ENCODE assay signal across 8 mouse cellular contexts in genomic region chrX:99550057-99550760, GRCm38 (mm10).
DNase-seq lines count a peak whose midpoint lies in the region; ATAC-seq and TF ChIP-seq lines count a peak whose summit lies in the region.

No protein-coding gene starts in this region.

- no peaks in the 10 kb centered on the region for H3K9me3 ChIP-seq in heart, embryonic 14.5 days (ENCODE audit: control insufficient read depth, low read length)
- H3K9me3 ChIP-seq in stomach, embryonic 14.5 days (ENCODE audit: control insufficient read depth, low read depth, low read length) = no peaks in the 10 kb centered on the region
- no peaks in the 10 kb centered on the region for H3K9me3 ChIP-seq in stomach, postnatal 0 days (ENCODE audit: control insufficient read depth, low read length)
- H3K9me3 ChIP-seq in limb, embryonic 14.5 days (ENCODE audit: control insufficient read depth, low read length) = no peaks in the 10 kb centered on the region

- no peak overlapping the region for H3K4me2 ChIP-seq in heart, embryonic 14.5 days (ENCODE audit: low read length)
- no peak overlapping the region for H3K4me2 ChIP-seq in stomach, embryonic 14.5 days (replicated peaks; ENCODE audit: low read depth, low read length)
- H3K4me2 ChIP-seq in stomach, postnatal 0 days (replicated peaks; ENCODE audit: low read depth) = no peak overlapping the region
- H3K4me2 ChIP-seq in limb, embryonic 14.5 days (replicated peaks; ENCODE audit: low read depth, low read length, severe bottlenecking) = no peak overlapping the region

- no peak overlapping the region for H3K27ac ChIP-seq in heart, embryonic 14.5 days (replicated peaks in 1 of 2; ENCODE audit: control insufficient read depth in 1 of 2, insufficient read depth in 1 of 2, low read depth in 2 of 2, low read length in 2 of 2)
- peak overlapping the region; percentile 33; the same call in 1 of the 2 replicates for H3K27ac ChIP-seq in stomach, embryonic 14.5 days (ENCODE audit: low read length)
- no peak overlapping the region for H3K27ac ChIP-seq in stomach, postnatal 0 days (replicated peaks)
- peak overlapping the region; percentile 26; the same call in 1 of the 2 replicates for H3K27ac ChIP-seq in limb, embryonic 14.5 days (replicated peaks; ENCODE audit: low read depth, low read length)

- no peak for TF ChIP-seq POLR2A in limb, embryonic 14.5 days (IDR thresholded peaks at IDR 0.05; ENCODE audit: borderline replicate concordance, extremely low read depth, insufficient read depth, insufficient read length)

- H3K4me1 ChIP-seq in heart, embryonic 14.5 days (ENCODE audit: control insufficient read depth in 2 of 2, insufficient read depth in 2 of 2, low read length in 2 of 2) = peaks cover 7 to 13% of the 10 kb centered on the region in 2 experiments
- peaks cover 10% of the 10 kb centered on the region for H3K4me1 ChIP-seq in stomach, embryonic 14.5 days (ENCODE audit: control insufficient read depth, insufficient read depth, low read length)
- H3K4me1 ChIP-seq in stomach, postnatal 0 days (replicated peaks; ENCODE audit: control insufficient read depth, insufficient read depth) = no peaks in the 10 kb centered on the region
- peaks cover 20% of the 10 kb centered on the region for H3K4me1 ChIP-seq in limb, embryonic 14.5 days (ENCODE audit: control insufficient read depth, insufficient read depth, low read length)

- no peak for TF ChIP-seq CTCF in stomach, postnatal 0 days (IDR thresholded peaks at IDR 0.05; ENCODE audit: low read depth)

- TF ChIP-seq EP300 in stomach, postnatal 0 days (optimal IDR thresholded peaks at IDR 0.05) = no peak

- H3K9ac ChIP-seq in heart, embryonic 14.5 days (ENCODE audit: low read length) = no peak overlapping the region
- H3K9ac ChIP-seq in stomach, embryonic 14.5 days (replicated peaks; ENCODE audit: low read depth, low read length) = no peak overlapping the region
- H3K9ac ChIP-seq in stomach, postnatal 0 days (ENCODE audit: low read length) = no peak overlapping the region
- no peak overlapping the region for H3K9ac ChIP-seq in limb, embryonic 14.5 days (ENCODE audit: low read depth, low read length, severe bottlenecking)

- 37% methylated on average over 7 of the region's 7 CpGs for WGBS in heart, embryonic 14.5 days
- 48% methylated on average over 7 of the region's 7 CpGs for WGBS in stomach, embryonic 14.5 days
- 43% methylated on average over 7 of the region's 7 CpGs for WGBS in stomach, postnatal 0 days
- WGBS in limb, embryonic 14.5 days = 33% methylated on average over 7 of the region's 7 CpGs

- peak; percentile 35; the same call in 1 of the 2 replicates for ATAC-seq in heart, embryonic 14.5 days (ENCODE audit: insufficient number of reproducible peaks, insufficient read depth, low FRiP score, low read depth)
- ATAC-seq in stomach, embryonic 14.5 days (ENCODE audit: insufficient number of reproducible peaks, insufficient read depth, low FRiP score, low read depth) = peak; percentile 69; the same call in 1 of the 2 replicates
- ATAC-seq in stomach, postnatal 0 days (ENCODE audit: low FRiP score, low TSS enrichment) = no peak
- ATAC-seq in limb, embryonic 14.5 days (ENCODE audit: low FRiP score, low read depth) = peak; percentile 80

- no peak for DNase-seq in heart, adult 9 months (ENCODE audit: low spot score in 2 of 2)
- no peak for DNase-seq in stomach, postnatal 0 days (ENCODE audit: low spot score)
- DNase-seq in limb, embryonic 14.5 days (ENCODE audit: low spot score) = no peak
- DNase-seq in adrenal gland, adult (ENCODE audit: inconsistent age in 2 of 2, low spot score in 1 of 2) = no peak
- no peak for DNase-seq in cerebellum, adult 11-12 months
- no peak for DNase-seq in frontal cortex, postnatal 10 days (ENCODE audit: low spot score in 2 of 2)

- no peaks in the 10 kb centered on the region for H3K36me3 ChIP-seq in heart, embryonic 14.5 days (ENCODE audit: control insufficient read depth, insufficient read depth, low read length)
- no peaks in the 10 kb centered on the region for H3K36me3 ChIP-seq in stomach, embryonic 14.5 days (ENCODE audit: control insufficient read depth, insufficient read depth, low read length)
- H3K36me3 ChIP-seq in stomach, postnatal 0 days (ENCODE audit: control insufficient read depth, insufficient read depth, low read length) = no peaks in the 10 kb centered on the region
- no peaks in the 10 kb centered on the region for H3K36me3 ChIP-seq in limb, embryonic 14.5 days (ENCODE audit: control insufficient read depth, insufficient read depth, low read length)

- H3K27me3 ChIP-seq in heart, embryonic 14.5 days (ENCODE audit: control insufficient read depth, insufficient read depth, low read length) = peaks cover 14% of the 10 kb centered on the region
- H3K27me3 ChIP-seq in stomach, embryonic 14.5 days (ENCODE audit: control insufficient read depth, insufficient read depth, low read length) = no peaks in the 10 kb centered on the region
- H3K27me3 ChIP-seq in stomach, postnatal 0 days (ENCODE audit: control insufficient read depth, insufficient read depth, low read length) = no peaks in the 10 kb centered on the region
- H3K27me3 ChIP-seq in limb, embryonic 14.5 days (ENCODE audit: control insufficient read depth, insufficient read depth, low read length) = no peaks in the 10 kb centered on the region

- H3K4me3 ChIP-seq in heart, embryonic 14.5 days (ENCODE audit: control insufficient read depth in 1 of 2, insufficient read depth in 1 of 2, low read depth in 1 of 2, low read length in 2 of 2) = no peak overlapping the region
- H3K4me3 ChIP-seq in stomach, embryonic 14.5 days (ENCODE audit: low read depth, low read length) = no peak overlapping the region
- no peak overlapping the region for H3K4me3 ChIP-seq in stomach, postnatal 0 days (ENCODE audit: low read depth, low read length)
- H3K4me3 ChIP-seq in limb, embryonic 14.5 days (replicated peaks; ENCODE audit: low read length) = no peak overlapping the region

Comparison
In these comparisons a context has a peak if more than half of its experiments do, and no peak if none do; other contexts are left out.
1. H3K27ac ChIP-seq: peak in stomach, embryonic 14.5 days (single experiment) and limb, embryonic 14.5 days (single experiment); none in heart, embryonic 14.5 days (0 of 2) and stomach, postnatal 0 days (single experiment).